Mouse (Mus musculus): ENCODE results near the gene Tbc1d25.

The Tbc1d25 gene

DNA sequence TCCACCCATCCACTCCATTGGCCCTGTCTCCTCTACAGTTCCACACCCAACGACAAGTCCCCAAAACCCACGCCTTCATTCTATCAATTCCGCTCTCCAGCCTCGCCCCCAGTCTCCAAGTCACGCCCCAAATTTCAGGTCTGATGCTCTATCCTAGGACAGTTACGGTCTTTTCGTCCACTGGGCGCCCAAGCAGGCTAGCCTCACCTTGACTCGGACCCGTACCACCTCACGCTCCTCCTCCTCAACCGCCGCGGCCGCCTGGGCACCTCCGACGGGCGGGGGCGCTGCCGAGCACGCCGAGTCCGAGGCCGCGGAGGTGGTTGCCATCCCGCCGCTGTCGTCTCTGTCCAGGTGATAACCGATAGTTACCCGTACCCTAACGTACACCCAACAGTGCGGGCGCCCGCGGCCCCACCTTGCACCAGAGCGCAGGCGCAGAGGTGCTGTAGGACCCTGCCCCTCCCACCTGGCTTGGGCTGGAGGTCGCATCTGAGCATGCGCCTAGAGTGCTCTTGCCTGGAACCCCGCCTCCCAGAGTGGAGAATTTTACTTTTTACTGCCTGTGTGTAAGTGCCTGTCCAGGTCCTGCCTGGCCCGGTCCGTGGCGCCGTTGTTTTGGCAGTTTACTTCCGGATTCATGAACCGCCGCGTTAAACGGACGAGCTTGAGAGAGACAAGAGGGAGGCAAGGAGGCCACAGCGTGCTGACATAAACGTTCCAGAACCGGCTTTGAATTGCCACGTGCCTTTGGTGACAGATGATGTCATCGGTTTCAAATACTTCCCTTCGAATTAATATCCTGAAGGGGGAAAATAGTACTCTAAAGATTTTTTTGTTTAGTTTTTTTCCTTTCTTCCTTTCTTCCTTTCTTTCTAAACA lies at the start of gene Tbc1d25:
Gene Tbc1d25, minus strand, starts transcription at position 678 of the 882 bp plus-strand sequence.
- peak; percentile 75 to 76 for DNase-seq

DNA sequence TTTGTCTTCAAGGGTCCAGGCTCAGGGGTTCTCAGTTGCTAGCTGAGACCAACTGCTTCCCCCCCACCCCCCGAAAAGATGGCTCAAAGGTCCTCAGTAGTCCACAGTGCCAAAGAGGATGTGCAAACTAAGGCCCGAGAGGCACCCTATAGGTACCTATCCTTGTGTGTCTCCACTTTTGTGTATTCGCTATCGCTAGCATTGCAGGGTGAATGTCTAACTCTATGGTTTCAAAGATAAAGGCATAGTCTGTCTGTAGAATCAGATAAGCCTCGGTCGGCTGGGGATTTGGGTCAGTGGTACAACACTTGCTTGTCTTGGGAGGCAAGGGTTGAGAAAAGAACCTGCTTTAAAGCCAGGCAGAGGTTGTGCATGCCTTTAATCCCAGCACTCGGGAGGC lies 47.5 kb upstream of the Tbc1d25 start:
- DNase-seq: no peak

DNA sequence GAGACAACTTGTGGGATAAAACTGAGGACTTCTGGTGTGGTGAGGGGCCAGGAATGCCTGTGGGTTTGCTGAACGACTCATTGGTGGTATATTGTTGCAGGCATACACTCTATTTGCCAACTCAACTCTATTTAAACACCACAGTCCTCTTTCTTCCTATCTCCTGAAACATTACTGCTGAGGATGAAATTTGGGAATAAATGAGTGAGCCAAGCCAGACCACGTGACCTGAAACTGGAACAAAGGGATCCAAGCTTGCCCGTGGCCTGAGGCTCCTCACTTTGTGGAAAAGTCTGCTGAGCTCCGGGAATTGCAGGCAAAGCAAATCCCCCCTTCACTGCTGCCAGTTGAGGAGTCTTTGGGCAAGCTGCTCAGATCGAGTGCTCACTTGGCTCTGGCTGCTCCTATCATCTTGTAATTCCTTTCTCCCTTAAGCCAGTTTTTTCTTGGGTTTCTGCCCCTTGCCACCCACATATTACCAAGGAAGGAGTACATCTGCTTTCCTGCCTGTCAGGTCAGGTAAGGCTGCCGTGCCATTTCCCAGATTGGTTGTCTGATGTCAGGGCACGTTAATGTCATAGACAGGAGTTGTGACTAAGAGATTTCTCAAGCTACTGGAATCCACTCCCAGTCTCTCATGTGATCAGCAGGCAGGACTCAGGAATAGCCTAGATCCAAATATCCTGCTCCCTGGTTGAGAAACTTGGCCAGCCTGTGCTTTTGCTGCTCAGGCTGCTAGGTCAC lies 46.9 kb upstream of the Tbc1d25 start:
- DNase-seq: no peak

DNA sequence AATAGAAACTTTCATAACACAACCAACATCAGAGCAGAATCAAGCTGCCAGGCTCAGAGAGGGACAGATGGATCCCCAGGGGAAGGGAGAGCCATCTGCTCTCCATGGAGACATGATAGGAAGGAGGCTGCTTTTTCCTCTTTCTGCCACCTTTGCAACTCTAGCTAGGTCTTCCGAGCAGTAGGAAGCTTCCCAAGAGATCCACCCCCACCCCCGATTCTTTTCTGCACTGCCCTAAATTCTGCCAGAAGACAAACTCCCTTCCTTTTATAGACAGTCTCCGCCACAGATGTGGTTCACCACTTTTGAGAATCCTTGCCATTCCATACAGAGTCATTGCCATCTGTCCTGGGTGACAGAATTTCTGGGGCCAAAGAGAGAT lies 46.3 kb upstream of the Tbc1d25 start:
- DNase-seq: no peak

DNA sequence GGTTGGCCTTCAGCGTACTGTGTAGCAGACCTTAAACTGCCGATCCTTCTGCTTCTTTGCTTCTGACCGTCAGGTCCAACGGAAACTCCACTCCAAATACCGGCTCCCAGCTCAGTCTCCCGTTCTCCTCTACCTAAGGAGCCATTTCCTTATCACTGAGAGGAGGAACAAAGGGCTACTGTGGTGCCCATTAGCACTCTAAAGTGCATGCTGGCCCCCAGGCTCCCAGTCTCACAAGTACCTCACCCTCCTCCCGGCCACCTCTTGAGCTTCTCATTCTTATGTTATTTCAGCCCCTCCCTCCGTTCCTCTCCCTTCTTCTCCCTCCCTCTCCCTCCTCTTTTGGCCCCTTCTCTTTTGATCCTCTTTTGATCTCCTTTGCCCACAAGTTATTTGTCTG lies 43.7 kb upstream of the Tbc1d25 start:
- DNase-seq: no peak

DNA sequence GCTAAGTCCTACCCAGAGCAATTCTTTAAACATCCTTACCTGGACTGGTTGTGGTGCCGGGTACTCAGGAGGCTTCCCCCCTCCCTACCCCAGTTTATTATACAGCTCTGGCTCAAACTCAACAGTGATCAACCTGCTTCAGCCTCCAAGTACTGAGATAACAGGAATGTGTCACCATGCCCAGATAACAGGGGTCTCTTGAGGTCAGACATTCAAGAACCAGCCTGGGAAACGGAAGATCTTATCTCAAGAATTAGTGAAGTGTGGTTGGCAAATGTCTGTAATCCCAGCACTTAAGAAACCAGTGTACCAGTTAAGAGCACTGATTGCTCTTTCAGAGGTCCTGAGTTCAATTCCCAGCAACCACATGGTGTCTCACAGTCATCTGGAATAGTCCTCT lies 42.1 kb upstream of the Tbc1d25 start:
- DNase-seq: no peak

DNA sequence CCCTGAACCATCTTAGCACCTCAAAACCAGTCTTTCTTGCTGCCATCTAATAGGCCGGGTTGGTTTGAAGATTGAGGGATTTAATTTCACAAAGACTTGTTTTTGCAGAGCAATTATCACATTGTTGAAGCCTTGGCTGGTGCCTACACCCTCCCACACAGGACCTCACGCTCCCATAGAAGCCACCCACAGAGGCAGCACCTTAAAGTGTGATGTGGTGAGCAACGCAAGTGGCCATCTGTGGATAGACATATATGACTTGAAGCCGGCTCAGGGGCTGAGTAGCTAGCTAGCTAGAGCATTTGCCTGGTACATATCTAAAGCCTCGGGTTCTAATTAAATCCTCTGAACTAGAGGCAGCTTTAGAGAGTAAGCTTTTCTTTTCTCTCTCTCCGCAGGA lies 41.4 kb upstream of the Tbc1d25 start:
- DNase-seq: no peak

DNA sequence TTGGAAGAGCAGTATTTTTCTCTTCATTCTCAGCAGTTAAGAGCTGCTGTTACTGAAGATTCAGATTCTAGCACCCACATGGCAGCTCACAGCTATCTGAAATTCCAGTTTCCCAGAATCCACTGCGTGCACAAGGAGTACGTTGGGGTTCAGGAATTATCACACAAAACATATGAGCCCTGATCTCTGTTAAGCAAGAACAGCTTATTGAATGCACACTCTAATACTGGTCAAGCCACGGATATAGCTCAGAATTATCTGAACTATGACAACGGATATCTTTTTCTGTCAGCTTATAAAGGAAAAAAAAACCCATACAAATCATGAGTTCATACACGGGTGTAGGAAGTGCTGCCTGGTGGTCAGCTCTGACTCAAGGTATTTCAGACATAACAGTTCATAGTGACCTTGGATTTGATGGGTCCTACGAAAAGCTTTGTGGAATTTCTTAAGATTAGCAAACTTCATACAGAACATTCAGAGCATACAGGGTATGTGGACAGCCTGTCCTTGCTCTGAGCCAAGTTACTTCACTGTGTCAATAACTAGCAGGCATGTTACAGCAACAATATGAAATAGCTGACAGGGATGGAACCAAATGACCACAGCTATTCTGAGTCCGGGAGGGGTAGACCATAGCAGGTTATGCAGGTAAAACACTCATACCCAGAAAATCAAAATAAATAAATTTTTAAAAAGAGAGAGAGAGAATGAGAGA lies 35.7 kb upstream of the Tbc1d25 start:
- DNase-seq: no peak

DNA sequence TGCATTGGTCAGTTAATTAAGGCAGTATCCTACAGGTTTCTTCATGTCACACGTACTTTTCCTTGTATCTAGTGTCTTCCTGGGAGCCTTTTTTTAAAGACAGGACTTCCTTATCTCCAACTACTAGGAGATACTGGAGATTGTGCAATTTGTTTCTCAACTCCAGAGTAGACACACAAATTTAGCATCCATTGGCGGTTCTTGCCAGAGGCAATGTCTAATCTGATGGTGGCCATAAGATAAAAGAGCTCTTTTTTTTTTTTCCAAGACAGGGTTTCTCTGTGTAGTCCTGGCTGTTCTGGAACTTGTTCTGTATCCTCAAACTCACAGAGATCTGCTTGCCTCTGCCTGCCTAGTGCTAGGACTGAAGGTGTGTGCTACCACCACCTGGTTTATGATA lies 33.7 kb upstream of the Tbc1d25 start:
- no peak for DNase-seq

DNA sequence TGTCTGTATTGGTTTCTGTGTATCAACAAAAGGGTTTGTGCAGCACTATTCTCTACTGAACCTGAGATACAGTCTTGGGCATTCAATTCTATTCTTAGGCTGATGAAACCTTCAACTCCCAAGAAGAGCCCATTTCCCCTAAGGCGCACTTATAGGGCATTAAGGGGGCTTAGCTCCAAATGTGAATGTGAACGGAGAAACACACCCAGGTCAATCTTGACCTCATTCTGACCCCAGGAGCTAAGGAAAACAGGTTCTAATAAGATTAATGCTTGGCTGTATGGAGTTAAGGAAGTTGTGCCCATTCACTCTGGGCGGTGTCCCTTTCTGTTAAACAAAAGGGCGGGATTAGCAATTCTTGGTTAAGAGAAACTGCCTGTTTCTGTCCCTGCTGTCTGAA lies 31.2 kb upstream of the Tbc1d25 start:
- DNase-seq: no peak

DNA sequence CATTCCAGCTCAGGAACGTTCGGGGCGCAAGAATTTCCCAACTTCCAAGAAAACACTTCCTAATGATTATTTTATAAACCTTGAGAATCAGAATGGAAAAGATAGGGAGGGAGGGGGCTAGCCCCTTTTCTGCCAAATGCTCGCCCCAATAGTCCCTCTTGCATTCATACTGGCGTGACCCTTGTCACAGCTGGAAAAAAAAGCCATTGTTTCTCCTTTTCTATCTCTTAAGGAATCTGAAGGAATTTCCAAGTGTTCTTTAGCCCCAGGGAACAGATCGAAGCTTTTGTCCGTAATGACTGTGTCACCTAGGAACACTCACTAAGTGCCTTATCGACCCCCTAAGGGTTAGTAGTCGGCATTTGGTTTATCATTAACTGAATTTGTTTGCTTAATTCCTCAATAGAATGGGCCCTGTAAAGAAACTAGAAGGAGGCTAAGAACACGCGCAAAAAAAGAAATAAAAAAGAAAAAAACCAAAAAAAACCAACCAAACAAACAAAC lies 30.8 kb upstream of the Tbc1d25 start:
- DNase-seq: no peak

DNA sequence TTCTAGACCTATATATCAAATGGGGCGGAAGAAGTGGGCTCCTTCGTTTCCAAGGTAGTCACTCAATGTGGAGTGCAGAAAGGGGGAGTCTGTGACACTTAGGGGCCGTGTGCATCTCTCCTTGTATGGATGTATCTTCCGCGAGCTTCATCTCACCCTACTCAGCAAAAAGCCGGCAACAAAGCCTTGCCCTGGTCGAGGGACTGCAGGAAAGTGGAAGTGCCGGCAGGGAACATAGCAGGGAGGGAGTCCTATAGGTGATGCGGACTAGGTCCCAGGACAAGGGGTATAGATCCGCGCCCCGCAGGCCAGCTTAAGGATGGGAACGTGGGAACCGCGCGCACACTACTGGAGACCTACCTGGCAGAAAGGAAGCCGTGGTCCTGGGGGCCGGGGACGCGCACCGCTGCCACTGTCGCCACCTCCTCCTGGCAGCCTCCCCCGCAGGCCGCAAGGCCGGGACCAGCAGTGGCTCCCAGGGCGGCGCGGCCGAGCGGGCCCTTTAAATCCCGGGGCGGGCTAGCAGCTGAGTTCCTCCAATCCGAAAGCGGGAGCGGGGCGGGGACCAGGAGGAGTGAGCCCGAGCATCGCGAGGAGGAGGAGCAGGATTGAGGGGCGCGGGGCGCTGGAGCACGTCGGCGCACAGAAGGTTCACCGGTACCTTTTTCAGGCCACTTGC lies 30.2 kb upstream of the Tbc1d25 start, which contains the start of gene Porcn:
Gene Porcn, minus strand, starts transcription at position 511 of the 679 bp plus-strand sequence.
- DNase-seq: peak; percentile 16 to 26

DNA sequence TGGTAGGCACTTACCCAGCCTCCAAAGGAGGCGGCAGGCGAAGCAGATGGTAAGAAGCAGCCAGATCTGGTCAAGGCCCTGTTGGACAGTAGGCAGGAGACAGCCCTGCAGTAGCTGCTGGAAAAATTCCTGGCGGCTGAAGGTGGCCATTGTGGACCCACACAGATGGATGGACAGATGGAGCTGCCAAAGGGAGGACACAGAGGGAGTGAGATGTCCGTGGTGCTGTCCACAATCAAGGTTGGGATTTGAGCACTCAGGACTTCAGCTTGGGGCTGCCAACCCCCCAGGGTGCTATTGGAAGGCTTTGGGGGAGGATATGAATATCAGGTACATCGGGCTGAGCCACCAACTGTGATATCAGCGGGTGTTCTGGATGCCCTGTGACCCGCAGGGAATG lies 29.6 kb upstream of the Tbc1d25 start:
- no peak for DNase-seq

DNA sequence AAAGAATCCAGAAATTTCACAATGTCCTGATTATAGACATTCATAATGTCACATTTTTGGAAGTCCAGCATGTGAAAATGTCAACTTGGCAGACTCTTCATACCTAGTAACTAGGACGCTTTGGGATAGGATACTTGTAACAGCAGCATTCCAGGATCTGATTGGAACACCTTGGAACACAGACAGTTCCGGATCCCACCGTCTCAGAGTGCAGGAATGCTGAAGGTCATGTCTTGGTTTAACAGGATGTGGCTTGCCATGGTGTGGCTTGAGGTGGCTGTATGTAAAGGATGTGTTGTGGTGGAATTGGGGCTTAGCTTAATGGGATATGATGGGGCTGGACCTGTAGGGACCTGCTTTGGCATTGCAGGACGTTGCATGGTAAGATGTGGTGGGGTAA lies 29.1 kb upstream of the Tbc1d25 start:
- no peak for DNase-seq

DNA sequence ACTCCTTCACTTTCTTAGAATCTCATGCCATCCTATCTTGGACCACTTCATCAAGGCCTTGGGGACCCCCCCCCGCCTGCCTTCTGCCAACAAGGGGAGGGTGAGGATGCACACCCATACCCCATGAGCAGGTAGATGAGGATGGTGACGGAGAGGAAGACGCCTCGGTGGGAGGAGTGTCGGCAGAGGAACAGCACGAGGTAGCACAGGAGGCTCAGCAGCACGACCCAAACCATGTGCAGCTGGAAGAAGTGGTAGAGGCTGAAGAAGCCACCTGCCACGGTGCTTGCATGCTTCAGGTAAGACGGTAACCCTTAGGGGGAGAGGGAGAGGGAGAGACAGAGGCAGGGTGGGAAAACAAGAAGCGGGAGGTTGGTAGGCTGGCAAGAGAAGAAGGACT lies 28.1 kb upstream of the Tbc1d25 start:
- DNase-seq: no peak

DNA sequence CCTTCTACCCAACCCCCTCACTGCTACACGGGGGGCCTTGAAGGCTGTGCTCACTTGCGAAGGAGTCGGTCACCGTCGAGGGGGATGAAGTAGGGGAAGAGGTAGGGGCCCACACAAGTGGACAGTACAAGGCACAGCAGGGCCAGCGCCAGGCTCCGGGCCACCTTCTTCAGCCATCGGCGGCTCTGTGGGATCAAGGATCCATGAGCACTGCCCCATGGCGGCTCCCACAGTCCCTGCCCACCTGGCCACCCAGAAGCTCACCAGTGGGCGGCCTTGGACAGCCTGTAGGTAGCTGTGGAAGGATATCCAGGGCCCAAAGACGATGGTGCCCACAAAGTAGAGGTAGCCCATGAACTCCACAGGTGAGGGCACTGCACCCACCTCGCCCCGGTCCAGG lies 27.1 kb upstream of the Tbc1d25 start:
- no peak for DNase-seq

DNA sequence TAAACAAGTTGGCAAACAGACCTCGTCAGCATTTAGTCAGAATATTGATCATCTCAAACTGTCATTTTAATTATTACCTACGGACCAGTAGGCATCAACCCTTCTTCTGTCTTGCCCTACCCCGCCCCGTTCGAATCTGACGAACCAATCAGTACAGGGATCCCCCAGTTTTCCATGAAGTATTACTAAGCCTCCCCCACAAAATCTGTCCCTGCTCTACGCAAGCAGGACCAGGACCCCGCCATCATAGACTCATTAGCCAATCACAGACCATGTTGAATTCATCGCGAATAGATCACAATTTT lies 17.4 kb upstream of the Tbc1d25 start, which contains the start of gene Ebp:
Gene Ebp, minus strand, starts transcription at position 94 of the 305 bp plus-strand sequence.
- peak in 1 of 2 experiments; percentile 2 for DNase-seq

DNA sequence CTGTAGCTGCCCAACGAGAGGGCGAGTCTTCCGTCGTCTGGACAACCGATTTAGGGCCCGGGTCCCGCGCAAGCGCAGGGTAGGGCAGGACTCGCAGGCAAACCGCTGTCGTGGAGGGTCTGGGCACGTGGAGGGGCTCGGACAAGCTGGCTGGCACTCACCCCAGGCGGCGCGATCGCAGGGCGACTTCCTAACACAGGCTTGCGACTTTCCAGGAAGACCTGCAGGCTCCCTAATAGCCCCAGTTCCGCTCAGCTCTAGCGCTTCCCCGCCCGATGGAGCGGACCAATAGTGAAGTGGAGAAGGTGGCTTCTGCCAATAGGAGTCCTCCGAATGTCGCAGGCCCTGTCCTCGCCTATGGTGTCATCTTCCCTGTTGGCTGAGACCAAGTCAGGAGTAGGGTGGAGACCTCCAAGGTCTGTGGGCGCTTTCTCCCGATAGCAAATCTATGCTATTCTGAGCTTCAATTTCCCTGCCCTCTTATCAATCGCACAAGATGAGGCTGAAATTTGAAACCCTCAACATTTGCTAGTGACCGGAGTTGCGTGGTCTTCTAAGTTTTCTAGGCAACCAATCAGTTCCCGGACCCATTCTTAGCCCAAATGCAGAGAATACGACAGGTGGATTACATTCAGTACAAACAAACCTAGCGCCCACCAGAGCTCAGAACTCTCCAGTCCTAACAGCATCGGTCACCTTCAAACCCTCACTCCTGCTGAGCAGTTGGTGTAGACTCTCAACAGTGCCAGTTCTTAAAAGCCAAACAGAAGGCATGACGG lies 16.8 kb upstream of the Tbc1d25 start:
- peak; percentile 64 to 68 for DNase-seq

DNA sequence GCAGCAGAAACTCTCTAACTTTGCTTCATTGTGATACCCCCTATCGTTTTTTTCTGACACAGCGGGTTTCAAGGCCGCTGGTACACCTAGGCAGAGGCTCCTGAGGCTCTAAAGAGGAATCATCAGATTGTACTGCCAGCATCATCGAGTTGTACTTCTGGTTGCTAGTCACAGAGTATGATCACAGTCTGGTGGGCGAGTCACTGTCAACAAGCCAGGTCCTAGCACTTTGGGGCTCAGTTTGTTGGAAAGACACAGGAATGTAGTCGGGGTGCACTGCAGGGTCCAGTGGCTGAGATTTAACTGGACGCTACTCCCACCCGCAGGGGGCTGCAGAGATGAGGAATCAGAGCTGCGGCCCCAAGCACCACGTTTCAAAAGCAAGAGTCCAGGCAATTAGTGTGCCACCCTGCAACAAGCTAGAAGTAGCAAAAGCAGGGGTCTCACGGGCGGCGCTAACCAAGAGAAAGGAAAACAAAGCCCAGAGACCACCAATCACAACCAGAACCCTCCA lies 16.2 kb upstream of the Tbc1d25 start:
- DNase-seq: no peak

DNA sequence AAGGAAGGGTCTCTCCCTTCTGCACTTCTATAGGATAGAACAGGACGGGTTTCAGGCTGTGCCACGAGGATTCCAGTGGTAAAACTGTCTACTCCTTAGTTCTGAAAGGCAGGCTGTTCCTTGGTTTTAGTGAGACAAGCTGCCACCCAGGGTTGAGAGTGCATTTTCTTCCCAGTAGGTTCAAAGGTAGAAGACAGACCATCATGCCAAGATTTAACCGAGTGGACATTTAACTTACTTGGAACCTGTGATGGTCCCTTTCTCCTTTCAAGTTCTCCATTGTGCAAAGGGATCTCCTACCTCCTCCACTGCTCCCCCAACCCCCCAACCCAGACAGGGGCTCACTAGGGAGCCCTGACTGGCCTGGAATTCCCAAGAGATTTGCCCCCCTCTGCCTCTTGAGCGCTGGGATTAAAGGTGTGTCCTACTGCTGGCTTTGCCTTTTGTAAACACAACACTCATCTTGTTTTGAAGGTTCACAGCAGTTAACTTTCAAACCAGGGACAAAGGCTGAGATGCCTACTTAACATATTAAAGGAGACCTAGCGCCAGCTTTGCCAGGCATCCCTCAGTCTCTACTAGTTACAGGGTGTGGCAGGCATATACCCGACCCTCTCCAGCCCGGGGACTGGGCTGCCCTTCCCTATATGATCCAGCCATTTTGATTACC lies 7.0 kb upstream of the Tbc1d25 start:
- no peak for DNase-seq

DNA sequence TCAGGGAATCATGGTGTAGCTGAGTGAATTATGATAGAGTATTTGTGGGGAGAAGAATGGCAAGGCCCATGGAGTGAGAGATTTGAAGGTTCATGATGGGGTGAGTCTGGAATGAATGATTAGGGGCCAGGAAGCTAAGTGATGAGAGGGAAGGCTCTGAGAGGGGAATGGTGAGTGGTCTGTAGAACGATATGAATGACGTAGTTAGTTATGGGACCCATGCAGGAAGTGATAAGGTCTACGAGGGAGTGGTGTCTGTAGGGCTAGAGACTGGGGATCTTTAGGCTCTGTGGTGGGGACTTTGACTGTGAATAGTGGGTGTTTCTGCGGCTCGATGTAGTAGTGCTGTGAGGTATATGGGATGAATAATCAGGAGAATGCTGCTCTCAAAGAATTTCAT lies 3.7 kb upstream of the Tbc1d25 start:
- DNase-seq: no peak

Data from spleen, adult 18-20 months (tissue).